Mouse (Mus musculus) hematopoietic stem cell, adult 5-6 weeks (primary cell): ENCODE data around the gene Mup20. TPM values are rescaled to one million over a fixed set of nuclear protein-coding genes. Genes with fewer than 3 reads are reported as not detected.
"Not testable (repeated sequence)": the region's sequence is repeated elsewhere in the genome, so short reads cannot be mapped to it uniquely, and the experiment has no call there.

Experiments
- ATAC-seq, 2 experiments: fragments of 125-278 bp in 1 of 2; replicated peaks in 1 of 2; 2 replicates each; pipeline ENCODE4 v1.8.0; 2016 to 2017; ENCODE audit warnings: inconsistent platforms in 2 of 2, mild to moderate bottlenecking in 2 of 2, moderate number of reproducible peaks in 2 of 2, low read depth in 1 of 2, moderate TSS enrichment in 1 of 2; ENCODE audit not compliant: low FRiP score in 2 of 2, poor library complexity in 2 of 2, severe bottlenecking in 2 of 2, insufficient read depth in 1 of 2, low TSS enrichment in 1 of 2
- total RNA-seq: library from RNA; stranded (forward); fragments of 172-1452, 232-1000 nt; gene quantifications from 2 replicates; pipeline ENCODE4 v1.2.3, GENCODE M21; 2017

The Mup20 gene
- total RNA-seq: not detected in 2 replicates

DNA sequence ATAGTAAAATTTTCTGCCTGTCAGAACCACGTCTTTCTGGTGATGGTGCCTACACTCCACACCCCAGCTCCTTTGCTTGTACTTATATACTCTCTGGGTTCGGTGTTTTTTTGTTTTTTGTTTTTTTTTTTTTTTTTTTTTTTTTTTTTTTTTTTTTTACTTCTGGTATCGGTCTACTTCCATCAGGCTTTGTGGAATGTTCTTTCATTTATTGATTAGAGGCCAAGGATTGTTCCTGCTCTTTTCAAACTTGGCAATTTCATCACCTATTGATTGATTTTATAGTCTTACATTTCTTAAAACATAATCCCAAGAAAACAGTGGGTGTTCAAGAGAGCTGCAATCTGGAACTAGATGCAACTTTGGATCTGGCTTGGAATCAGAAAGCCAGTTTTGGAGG lies at the start of gene Mup20:
Gene Mup20 (minus strand): TSS at position 101 of the 400 bp plus-strand sequence.
- not testable (repeated sequence) for ATAC-seq

DNA sequence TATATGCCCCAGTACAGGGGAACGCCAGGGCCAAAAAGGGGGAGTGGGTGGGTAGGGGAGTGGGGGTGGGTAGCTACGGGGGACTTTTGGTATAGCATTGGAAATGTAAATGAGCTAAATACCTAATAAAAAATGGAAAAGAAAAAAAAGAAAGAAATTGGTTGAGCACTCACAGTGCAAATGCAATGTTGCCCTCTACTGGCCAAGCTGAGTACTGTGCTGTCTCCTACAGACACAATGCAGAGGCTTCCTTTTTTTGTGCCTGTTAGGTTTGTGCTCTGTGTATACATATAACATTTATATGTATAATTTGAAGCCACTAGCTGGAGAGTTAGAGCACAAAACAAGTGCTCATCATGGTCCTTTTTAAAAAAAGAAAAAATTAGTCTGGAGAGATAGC lies 49.4 kb upstream of the Mup20 start:
- ATAC-seq: not testable (repeated sequence)

DNA sequence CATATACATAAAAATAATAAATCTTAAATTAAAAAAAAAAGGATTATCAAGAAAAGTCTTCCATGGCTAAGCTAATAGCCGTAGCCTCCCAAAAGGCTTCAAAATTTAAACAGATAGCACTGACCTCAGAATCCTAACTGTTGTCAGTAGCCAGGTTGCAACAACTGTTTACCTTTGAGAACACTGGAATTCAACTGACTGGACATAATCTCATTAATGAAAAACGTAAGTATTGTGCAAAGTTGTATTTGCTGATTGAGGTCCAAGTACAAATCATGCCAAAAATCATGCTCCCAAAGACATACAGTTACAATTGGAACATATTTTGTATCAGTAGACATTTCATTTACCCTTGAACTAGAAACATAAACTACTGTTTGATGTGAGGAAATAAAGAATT lies 34.0 kb upstream of the Mup20 start:
- no peak for ATAC-seq

DNA sequence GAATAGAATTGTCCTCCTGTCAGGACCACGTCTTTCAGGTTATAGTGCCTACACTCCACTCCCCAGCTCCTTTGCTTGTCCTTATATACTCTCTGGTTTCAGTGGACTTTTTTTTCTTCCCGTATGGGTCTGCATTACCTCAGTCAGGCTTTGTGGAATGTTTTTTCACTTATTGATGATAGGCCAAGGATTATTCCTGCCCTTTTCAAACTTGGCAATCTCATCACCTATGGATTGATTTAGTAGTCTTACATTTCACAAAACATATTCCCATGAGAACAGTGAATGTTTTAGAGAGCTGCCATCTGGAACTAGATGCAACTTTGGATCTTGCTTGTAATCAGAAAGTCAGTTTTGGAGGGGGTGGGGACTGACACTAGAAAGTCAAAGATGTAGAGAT lies 33.3 kb upstream of the Mup20 start, which contains the start of gene Mup3:
Gene Mup3 (minus strand): TSS at position 102 of the 400 bp plus-strand sequence.
- ATAC-seq: no peak

DNA sequence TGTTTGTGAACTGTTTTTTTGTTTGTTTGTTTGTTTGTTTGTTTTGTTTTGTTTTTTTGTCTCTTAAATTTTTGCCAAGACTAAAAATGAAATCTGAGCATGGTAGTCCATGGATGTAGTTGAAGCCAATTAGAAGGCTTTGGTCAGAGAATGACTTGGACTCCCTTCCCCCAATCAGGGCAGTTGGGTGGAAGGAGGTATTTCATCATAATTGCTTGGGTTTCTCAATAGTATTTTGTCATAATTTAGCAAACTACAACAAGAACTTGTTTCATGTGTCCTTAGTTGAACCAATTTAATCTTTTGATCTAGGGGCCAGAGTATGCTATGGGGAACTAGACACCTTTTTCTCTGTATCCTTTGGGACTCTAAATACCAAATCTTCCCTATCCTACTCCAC lies 28.8 kb upstream of the Mup20 start:
- no peak for ATAC-seq

DNA sequence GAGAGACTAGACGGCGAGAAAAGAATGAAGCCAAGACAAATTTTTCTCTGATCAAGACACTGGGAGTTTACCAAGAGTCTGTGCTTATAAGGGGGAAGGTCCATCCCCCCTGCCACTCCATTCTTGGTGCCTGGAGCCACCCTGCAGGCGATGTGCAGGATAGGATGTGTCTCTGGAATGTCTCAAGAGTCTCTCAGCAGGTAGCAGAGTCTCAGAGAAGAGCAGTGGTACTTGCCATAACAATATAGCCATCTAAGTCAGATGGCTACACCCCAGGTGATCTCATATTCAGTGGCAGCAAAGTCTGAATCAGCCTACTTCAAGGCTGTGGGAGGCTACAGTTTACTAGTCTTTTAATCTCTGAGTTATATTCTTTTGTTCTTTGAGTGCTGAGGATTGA lies 21.2 kb upstream of the Mup20 start:
- ATAC-seq: no peak

DNA sequence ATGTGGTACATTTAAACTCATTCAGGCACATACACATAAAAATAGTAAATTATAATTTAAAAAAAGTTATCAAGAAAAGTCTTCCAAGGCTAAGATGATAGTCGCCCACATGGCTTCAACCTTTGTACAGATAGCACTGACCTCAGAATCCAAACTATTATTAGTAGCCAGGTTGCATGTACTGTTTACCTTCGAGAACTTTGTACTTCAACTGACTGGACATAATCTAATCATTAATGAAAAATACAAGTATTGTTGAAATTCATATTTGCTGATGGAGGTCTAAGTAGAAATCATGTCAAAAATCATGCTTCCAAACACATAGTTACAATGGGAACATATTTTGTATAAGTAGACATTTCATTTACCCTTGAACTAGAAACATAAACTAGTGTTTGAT lies 822 bp upstream of the Mup20 start:
- not testable (repeated sequence) for ATAC-seq

DNA sequence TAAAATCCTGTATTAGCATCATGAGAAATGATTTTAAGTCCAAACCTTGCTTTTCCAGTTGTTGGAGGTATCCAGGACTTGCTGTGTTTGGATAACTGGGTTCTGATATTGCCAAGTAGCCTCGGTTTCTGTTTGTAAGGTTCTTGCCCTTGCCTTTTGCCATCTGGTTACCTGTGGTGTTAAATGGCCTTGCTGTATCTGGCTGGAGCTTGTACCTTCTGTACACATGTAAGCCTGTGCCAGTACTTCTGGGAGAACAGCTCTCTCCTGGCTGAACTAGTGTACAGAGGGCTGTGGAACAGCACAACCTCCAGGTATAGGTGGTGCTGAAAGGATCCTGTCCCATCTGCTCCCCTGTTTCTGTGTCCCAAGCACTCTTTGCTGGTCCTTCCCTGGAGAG lies 27.7 kb downstream of the Mup20 start:
- ATAC-seq: no peak

DNA sequence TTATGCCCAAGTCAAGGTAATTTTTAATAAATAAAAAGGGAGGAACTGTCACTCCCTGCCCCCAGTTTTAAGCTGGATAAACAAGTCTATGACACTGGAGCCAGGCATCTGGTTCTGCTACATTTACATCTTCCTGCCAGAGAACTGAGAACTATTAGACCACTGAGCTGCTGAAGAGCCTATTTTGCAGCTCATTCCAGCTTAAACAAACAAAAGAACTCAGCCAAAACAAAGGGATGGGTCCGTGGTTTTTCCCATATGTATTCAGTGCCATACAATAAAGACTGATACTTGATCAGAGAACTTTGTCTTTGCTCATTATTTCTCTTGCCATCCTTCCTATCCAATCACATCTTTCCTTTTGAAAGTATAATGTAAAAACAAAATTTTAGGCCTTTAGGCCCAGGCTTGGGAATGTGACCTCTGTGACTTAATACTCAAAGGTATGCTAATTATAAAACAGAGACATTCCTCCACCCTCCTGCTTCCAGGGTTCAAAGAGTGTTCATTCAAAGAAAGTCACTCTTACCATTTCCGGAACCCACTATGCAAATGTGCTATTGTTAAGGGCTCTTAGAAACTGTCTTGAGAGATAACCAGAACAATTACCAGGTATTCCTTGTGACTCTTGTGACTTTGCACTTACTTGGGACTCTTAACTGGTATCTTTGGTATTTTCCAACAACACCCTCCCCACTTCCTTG lies 29.6 kb downstream of the Mup20 start:
- no peak for ATAC-seq

DNA sequence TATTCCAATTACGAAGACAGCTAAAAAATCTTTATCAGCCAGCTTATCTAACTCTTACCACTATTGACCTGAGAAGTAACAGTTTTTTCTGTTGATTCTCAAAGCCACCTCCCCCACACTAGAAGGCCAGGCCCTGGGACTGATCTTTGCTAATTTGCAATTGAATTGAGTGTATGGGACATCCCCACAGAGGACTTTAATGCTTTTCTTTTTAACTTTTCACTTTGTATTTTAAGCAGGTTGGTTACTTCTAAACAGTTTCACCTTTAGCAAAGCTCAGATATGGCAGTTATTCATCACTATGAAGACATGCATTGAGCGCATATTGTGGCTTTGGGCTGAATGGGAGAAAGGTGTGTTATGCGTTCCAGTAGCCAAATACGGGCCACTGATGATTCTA lies 30.3 kb downstream of the Mup20 start:
- ATAC-seq: no peak

DNA sequence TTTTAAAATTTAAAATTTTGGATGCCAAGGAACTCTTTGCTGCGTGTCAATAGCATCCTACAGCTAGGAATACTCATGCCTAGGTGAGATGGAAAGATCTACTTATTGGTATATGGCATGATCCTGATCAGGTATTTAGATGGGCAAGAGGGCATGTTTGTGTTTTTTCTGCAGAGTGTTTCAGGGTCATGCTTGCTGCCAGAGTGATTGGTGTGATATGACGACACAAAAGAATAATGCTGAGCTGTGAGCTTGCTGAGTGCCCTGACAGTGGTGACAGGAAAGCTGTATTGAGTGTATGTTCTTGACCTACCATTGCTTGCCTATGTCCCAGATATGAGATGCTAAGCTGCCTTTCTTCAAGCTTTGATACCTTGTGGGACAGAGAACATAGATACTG lies 30.8 kb downstream of the Mup20 start:
- no peak for ATAC-seq

DNA sequence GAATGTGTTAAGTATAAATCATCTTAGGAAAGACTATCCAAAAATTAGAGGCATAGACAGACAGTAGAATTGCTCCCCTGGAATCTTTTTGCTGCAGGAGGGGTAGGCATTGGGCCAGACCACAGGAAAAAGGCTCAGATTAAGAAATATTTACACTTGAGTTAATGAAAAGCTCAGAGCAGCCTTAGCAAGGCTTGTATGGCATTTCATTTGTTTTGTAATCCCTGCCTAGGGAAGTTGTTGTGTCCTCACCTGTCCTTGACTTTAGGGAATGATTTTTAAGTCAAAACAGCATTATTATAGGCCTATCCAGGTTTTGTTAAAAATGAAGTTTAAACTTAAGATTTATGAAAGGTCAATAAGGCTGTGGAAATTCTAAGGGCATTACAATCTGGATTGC lies 33.4 kb downstream of the Mup20 start:
- not testable (repeated sequence) for ATAC-seq

Other genes with a start within 250 kb of the Mup20 start
- not detected in 2 replicates for gene Mup5, start 218.9 kb downstream of the Mup20 start, total RNA-seq
- gene Mup3, start 33.2 kb upstream of the Mup20 start, total RNA-seq: not detected in 2 replicates
- gene Mup21, start 96.7 kb upstream of the Mup20 start, total RNA-seq: not detected in 2 replicates
- gene Zfp37, start 176.9 kb upstream of the Mup20 start, total RNA-seq: 0.15 and 1.8 TPM in 2 replicates
- gene Slc31a2, start 208.4 kb upstream of the Mup20 start, total RNA-seq: 11.0 and 18.4 TPM in 2 replicates